Mouse (Mus musculus) C3H10T1/2 (cell line): ENCODE measurements around the gene Cyp4a12b. TPM values are rescaled to one million over a fixed set of nuclear protein-coding genes. Genes with fewer than 3 reads are reported as not detected.

Experiments
- polyA plus RNA-seq, 2 experiments: library from polyadenylated mRNA; unstranded; fragments of >200 nt; fragmentation: generic; extraction: Trizol; gene quantifications; one replicate each; pipeline ENCODE4 v1.2.1; 2012; ENCODE audit warnings: missing spikeins in 2 of 2

The Cyp4a12b gene
- under 1 TPM in 1 of 2 experiments, not detected in 1; 0.01 TPM for polyA plus RNA-seq

GRCm38 (mm10) chr4:115411324-115411723 lies at the start of gene Cyp4a12b:
Gene Cyp4a12b, plus strand, starts transcription at chr4:115411624.

GRCm38 (mm10) chr4:115452304-115452703 lies 40.9 kb downstream of the Cyp4a12b start, which contains the start of gene Cyp4a30b:
Gene Cyp4a30b, plus strand, starts transcription at chr4:115452604.

Other genes with a start within 250 kb of the Cyp4a12b start
- not detected for gene Cyp4a29, start 169.5 kb upstream of the Cyp4a12b start, polyA plus RNA-seq
- not detected for gene Cyp4a12a, start 112.6 kb upstream of the Cyp4a12b start, polyA plus RNA-seq
- gene Cyp4a30b, start 41.0 kb downstream of the Cyp4a12b start, polyA plus RNA-seq, result not detected
- gene Cyp4a14, start 84.5 kb downstream of the Cyp4a12b start, polyA plus RNA-seq, result not detected
- gene Cyp4a10, start 106.6 kb downstream of the Cyp4a12b start, polyA plus RNA-seq, result not detected
- gene Cyp4a31, start 152.0 kb downstream of the Cyp4a12b start, polyA plus RNA-seq, result not detected
- not detected for gene Cyp4a32, start 189.3 kb downstream of the Cyp4a12b start, polyA plus RNA-seq
- not detected for gene Cyp4b1, start 236.1 kb downstream of the Cyp4a12b start, polyA plus RNA-seq